Mouse (Mus musculus) subcutaneous adipose tissue, adult 2 months (tissue): ENCODE data around the gene Kif26b. TPM values are rescaled to one million over a fixed set of nuclear protein-coding genes. Genes with fewer than 3 reads are reported as not detected.

Source experiments
- polyA plus RNA-seq: library from polyadenylated mRNA; depleted of rRNA; stranded (reverse); fragments of >200 nt; gene quantifications from 2 replicates; pipeline ENCODE4 v1.2.3, GENCODE M21; 2012; ENCODE audit warnings: low replicate concordance; rRNA removed

Gene Kif26b
- polyA plus RNA-seq, result 0.11 and 8.2 TPM in 2 replicates

GRCm38 (mm10) chr1:178528431-178529351 lies at the start of gene Kif26b:
TSS of gene Kif26b (plus strand) at chr1:178529125.

Other genes starting within 250 kb of the Kif26b start
- 17.7 and 18.9 TPM in 2 replicates for gene Cox20, start 210.0 kb upstream of the Kif26b start, polyA plus RNA-seq
- 34.7 and 77.7 TPM in 2 replicates for gene Hnrnpu, start 191.3 kb upstream of the Kif26b start, polyA plus RNA-seq
- gene Efcab2, start 123.0 kb upstream of the Kif26b start, polyA plus RNA-seq, result 0.39 and 0.44 TPM in 2 replicates